Mouse (Mus musculus) lung, adult 2 months (tissue): ENCODE measurements at regions not wholly inside any gene's neighbourhood (a gene's known extent, or its start where the extent isn't known, plus 50 kb on each side); places are given as distances from the start of the nearest gene placed in this dataset.

Experiments used
- DNase-seq: peaks from one replicate; pipeline ENCODE4 v3.0.0; 2022
- H3K4me1 ChIP-seq: fragments of 200-500 bp; 2 replicates; pipeline ENCODE4 v1.6.1; 2011; ENCODE audit warnings: low read length; ENCODE audit not compliant: control insufficient read depth, insufficient read depth
- H3K4me3 ChIP-seq: fragments of 200-500 bp; replicated peaks from 2 replicates; pipeline ENCODE3; 2011; ENCODE audit warnings: low read depth, mild to moderate bottlenecking, control low read depth, low read length; ENCODE audit errors: extremely low read depth
- CTCF ChIP-seq: fragments of 200-500 bp; IDR thresholded peaks from 2 replicates; pipeline ENCODE4 v1.5.1; 2011; ENCODE audit warnings: mild to moderate bottlenecking, low read length, control low read depth; ENCODE audit not compliant: insufficient read depth
- POLR2A ChIP-seq: fragments of 200-500 bp; IDR thresholded peaks from 2 replicates; pipeline ENCODE4 v1.6.1; 2011; ENCODE audit warnings: low read depth, mild to moderate bottlenecking, control low read depth, low read length, borderline replicate concordance; ENCODE audit errors: extremely low read depth
- whole genome bisulfite sequencing: fragments of 180-500 bp; shearing (Covaris S2); methylation state at CpG from one replicate; pipeline ENCODE4 v1.1.7; 2018; 5-methylcytosine and 5-hydroxymethylcytosine counted together

GRCm38 (mm10) chr12:106514057-106514456 is 504.0 kb downstream of the Vrk1 start:
- WGBS = 67% methylated on average over 11 of the region's 11 CpGs
- H3K4me3 ChIP-seq = no peak overlapping the region
- TF ChIP-seq POLR2A = no peak
- TF ChIP-seq CTCF = no peak
- DNase-seq = no peak
- no peaks in the 10 kb centered on the region for H3K4me1 ChIP-seq

GRCm38 (mm10) chr12:106515257-106515788 is 505.3 kb downstream of the Vrk1 start:
- Histone ChIP-seq H3K4me3 (no peak overlapping the region), H3K4me1 (no peaks in the 10 kb centered on the region)
- DNase-seq = no peak
- WGBS = 48% methylated on average over 17 of the region's 17 CpGs
- TF ChIP-seq POLR2A (no peak), CTCF (no peak)

- no peak for DNase-seq
- no peak overlapping the region for H3K4me3 ChIP-seq
- no peaks in the 10 kb centered on the region for H3K4me1 ChIP-seq
- no peak for TF ChIP-seq CTCF
- no peak for TF ChIP-seq POLR2A
- WGBS = 73% methylated on average over 5 of the region's 5 CpGs
These were observed 509.1 kb downstream of the Vrk1 start for GRCm38 (mm10) chr12:106519141-106519540.

GRCm38 (mm10) chr12:106524411-106524810 is 514.4 kb downstream of the Vrk1 start:
- no peak for TF ChIP-seq CTCF
- TF ChIP-seq POLR2A = no peak
- H3K4me3 ChIP-seq = no peak overlapping the region
- H3K4me1 ChIP-seq = no peaks in the 10 kb centered on the region
- 69% methylated on average over 4 of the region's 4 CpGs for WGBS
- no peak for DNase-seq

- DNase-seq = no peak
- WGBS = 64% methylated on average over 8 of the region's 8 CpGs
These were observed 517.1 kb downstream of the Vrk1 start for GRCm38 (mm10) chr12:106527116-106527515.

GRCm38 (mm10) chr12:106527699-106528434 is 517.8 kb downstream of the Vrk1 start:
- Histone ChIP-seq H3K4me3 (no peak overlapping the region), H3K4me1 (no peaks in the 10 kb centered on the region)
- WGBS = 11% methylated on average over 20 of the region's 20 CpGs
- TF ChIP-seq POLR2A (no peak), CTCF (no peak)
- DNase-seq = no peak

More at GRCm38 (mm10) chr12:106527116-106527515, 517.1 kb downstream of the Vrk1 start:
- no peaks in the 10 kb centered on the region for H3K4me1 ChIP-seq
- no peak overlapping the region for H3K4me3 ChIP-seq
- TF ChIP-seq CTCF = no peak

- TF ChIP-seq CTCF (no peak), POLR2A (no peak)
- WGBS = 29% methylated on average over 10 of the region's 10 CpGs
- Histone ChIP-seq H3K4me1 (no peaks in the 10 kb centered on the region), H3K4me3 (no peak overlapping the region)
- no peak for DNase-seq
These were observed 518.5 kb downstream of the Vrk1 start for GRCm38 (mm10) chr12:106528521-106528920.

GRCm38 (mm10) chr12:106529175-106529574 is 519.1 kb downstream of the Vrk1 start:
- DNase-seq = no peak
- WGBS = 25% methylated on average over 11 of the region's 11 CpGs
- H3K4me1 ChIP-seq = no peaks in the 10 kb centered on the region
- H3K4me3 ChIP-seq = no peak overlapping the region
- no peak for TF ChIP-seq CTCF
- no peak for TF ChIP-seq POLR2A

- Histone ChIP-seq H3K4me3 (no peak overlapping the region), H3K4me1 (no peaks in the 10 kb centered on the region)
- TF ChIP-seq POLR2A = no peak
- TF ChIP-seq CTCF = no peak
- DNase-seq = no peak
- 51% methylated on average over 2 of the region's 2 CpGs for WGBS
These were observed 525.1 kb downstream of the Vrk1 start for GRCm38 (mm10) chr12:106535086-106535485.

- DNase-seq = no peak
- TF ChIP-seq CTCF = no peak
- no peak for TF ChIP-seq POLR2A
- WGBS = 27% methylated on average over 8 of the region's 8 CpGs
- no peak overlapping the region for H3K4me3 ChIP-seq
- H3K4me1 ChIP-seq = no peaks in the 10 kb centered on the region
These were observed 525.7 kb downstream of the Vrk1 start for GRCm38 (mm10) chr12:106535628-106536288.
